Mouse (Mus musculus) liver, embryonic 14 days (tissue): ENCODE measurements around the gene Gm20792. TPM values are rescaled to one million over a fixed set of nuclear protein-coding genes. Genes with fewer than 3 reads are reported as not detected.

Experiments used
- polyA plus RNA-seq: library from polyadenylated mRNA; depleted of rRNA; stranded (reverse); fragments of >200 nt; gene quantifications from 2 replicates; pipeline ENCODE4 v1.2.3, GENCODE M21; 2012; rRNA removed

Gm20792 gene
- not detected in 2 replicates for polyA plus RNA-seq

DNA sequence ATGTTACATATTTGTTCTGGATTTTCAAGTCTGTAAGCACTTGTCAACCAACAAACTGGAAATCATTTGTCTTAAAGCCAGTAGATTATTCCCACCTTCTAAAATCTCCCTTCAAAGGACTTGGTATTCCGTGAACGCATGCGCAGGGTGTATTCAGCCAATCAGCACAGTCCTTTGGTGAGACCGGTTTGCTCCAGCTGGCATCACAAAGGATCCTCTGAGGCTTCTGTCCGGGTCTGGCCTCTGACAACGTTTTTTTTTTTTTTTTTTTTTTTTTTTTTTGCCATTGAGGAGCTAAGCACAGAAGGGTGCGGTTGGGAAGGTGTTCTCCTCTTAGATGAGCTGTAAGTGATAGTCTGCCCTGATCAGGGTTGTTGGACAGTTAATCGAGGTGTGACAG is at the start of gene Gm20792:
Gene Gm20792, plus strand, starts transcription at position 301 of the 400 bp plus-strand sequence.

